Mouse (Mus musculus) olfactory bulb, adult 2 months (tissue): Measurements from ENCODE around the gene A030005L19Rik.

Source experiments
- CTCF ChIP-seq: fragments of 200-500 bp; IDR thresholded peaks from 2 replicates; pipeline ENCODE4 v1.5.1; 2012; ENCODE audit warnings: low read depth, mild to moderate bottlenecking, low read length, moderate library complexity; ENCODE audit not compliant: insufficient read depth
- POLR2A ChIP-seq: fragments of 200-500 bp; IDR thresholded peaks from 2 replicates; pipeline ENCODE4 v1.6.1; 2012; ENCODE audit warnings: mild to moderate bottlenecking, low read depth, low read length, moderate library complexity; ENCODE audit not compliant: insufficient read depth

DNA sequence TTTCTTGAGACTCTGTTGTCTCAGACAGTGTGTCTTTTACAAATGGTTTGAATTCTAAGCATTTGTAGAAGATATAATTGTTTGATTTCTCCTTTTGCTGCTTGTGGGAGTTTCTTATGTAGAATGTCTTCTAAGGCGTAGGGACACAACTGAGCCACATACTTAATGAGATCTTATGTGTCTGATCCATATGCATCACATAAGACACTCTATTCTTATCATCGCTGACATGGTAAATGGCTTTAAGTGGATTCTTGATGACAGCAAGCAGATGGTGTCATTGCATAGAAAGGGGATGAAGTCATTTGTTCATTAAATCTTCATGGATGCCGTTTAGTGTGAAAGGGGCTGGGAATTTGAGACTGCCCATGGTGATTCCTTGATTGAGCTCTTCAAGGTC is 7.2 kb upstream of the A030005L19Rik start:
- TF ChIP-seq POLR2A (no peak), CTCF (no peak)
